Mouse (Mus musculus) liver, adult 2 months (tissue): Measurements from ENCODE around the gene Trim34a.

Source experiments
- CTCF ChIP-seq: fragments of 200-500 bp; IDR thresholded peaks from 2 replicates; pipeline ENCODE4 v1.5.1; 2011; ENCODE audit warnings: low read depth, low read length, control low read depth
- POLR2A ChIP-seq: fragments of 200-500 bp; IDR thresholded peaks from 2 replicates; pipeline ENCODE4 v1.6.1; 2011; ENCODE audit warnings: low read length, control low read depth; ENCODE audit not compliant: insufficient read depth; ENCODE audit errors: extremely low read depth

GRCm38 (mm10) chr7:104240857-104241256 lies 3.4 kb upstream of the Trim34a start:
- TF ChIP-seq POLR2A, result no peak
- no peak for TF ChIP-seq CTCF
